Mouse (Mus musculus): ENCODE results near the gene Paqr8. TPM values are rescaled to one million over a fixed set of nuclear protein-coding genes. Genes with fewer than 3 reads are reported as not detected.

Gene Paqr8
- 0.20 and 1.4 TPM in 2 replicates for polyA plus RNA-seq (2012; ENCODE audit: insufficient read depth, low replicate concordance)

GRCm38 (mm10) chr1:20890404-20890921, at the start of gene Paqr8:
Gene Paqr8, plus strand, starts transcription at chr1:20890606.
- H3K9me3 ChIP-seq, result no peaks in the 10 kb centered on the region
- no peak for TF ChIP-seq FLI1 (IDR thresholded peaks at IDR 0.05; ENCODE audit: low read length)
- TF ChIP-seq GATA1 (IDR thresholded peaks at IDR 0.05; ENCODE audit: borderline replicate concordance, low read length), result no peak
- H3K27me3 ChIP-seq (replicated peaks), result peaks cover 10% of the 10 kb centered on the region
- no peaks in the 10 kb centered on the region for H3K36me3 ChIP-seq (replicated peaks; ENCODE audit: low read length)
- peaks cover 24% of the 10 kb centered on the region for H3K4me1 ChIP-seq
- H3K4me3 ChIP-seq (replicated peaks), result peak within 1 kb of the TSS; percentile 95

- H3K4me3 ChIP-seq (replicated peaks), result no peak overlapping the region
- H3K36me3 ChIP-seq (replicated peaks; ENCODE audit: low read length), result no peaks in the 10 kb centered on the region
- peaks cover 17% of the 10 kb centered on the region for H3K9me3 ChIP-seq
- H3K27me3 ChIP-seq (replicated peaks), result peaks cover 5% of the 10 kb centered on the region
- TF ChIP-seq GATA1 (IDR thresholded peaks at IDR 0.05; ENCODE audit: borderline replicate concordance, low read length) (no peak), FLI1 (IDR thresholded peaks at IDR 0.05; ENCODE audit: low read length) (no peak)
- H3K4me1 ChIP-seq, result no peaks in the 10 kb centered on the region
These were observed 33.2 kb upstream of the Paqr8 start for GRCm38 (mm10) chr1:20856924-20857902.

GRCm38 (mm10) chr1:20860775-20861174, 29.6 kb upstream of the Paqr8 start:
- Histone ChIP-seq H3K4me1 (no peaks in the 10 kb centered on the region), H3K4me3 (replicated peaks) (no peak overlapping the region), H3K36me3 (replicated peaks; ENCODE audit: low read length) (no peaks in the 10 kb centered on the region), H3K27me3 (replicated peaks) (peaks cover 5% of the 10 kb centered on the region), H3K9me3 (0 out of 2 replicates have a peak, but pooled peaks cover 3% of the 10 kb centered on the region)
- TF ChIP-seq GATA1 (IDR thresholded peaks at IDR 0.05; ENCODE audit: borderline replicate concordance, low read length) (no peak), FLI1 (IDR thresholded peaks at IDR 0.05; ENCODE audit: low read length) (no peak)

GRCm38 (mm10) chr1:20861865-20862264, 28.5 kb upstream of the Paqr8 start:
- H3K36me3 ChIP-seq (replicated peaks; ENCODE audit: low read length), result no peaks in the 10 kb centered on the region
- H3K9me3 ChIP-seq, result no peaks in the 10 kb centered on the region
- peaks cover 5% of the 10 kb centered on the region for H3K27me3 ChIP-seq (replicated peaks)
- TF ChIP-seq GATA1 (IDR thresholded peaks at IDR 0.05; ENCODE audit: borderline replicate concordance, low read length) (no peak), FLI1 (IDR thresholded peaks at IDR 0.05; ENCODE audit: low read length) (no peak)
- H3K4me3 ChIP-seq (replicated peaks), result no peak overlapping the region
- no peaks in the 10 kb centered on the region; the same call in 1 of the 2 replicates for H3K4me1 ChIP-seq

GRCm38 (mm10) chr1:20863452-20864172, 26.8 kb upstream of the Paqr8 start:
- Histone ChIP-seq H3K4me1 (no peaks in the 10 kb centered on the region; the same call in 1 of the 2 replicates), H3K27me3 (replicated peaks) (peaks cover 5% of the 10 kb centered on the region), H3K4me3 (replicated peaks) (no peak overlapping the region), H3K36me3 (replicated peaks; ENCODE audit: low read length) (no peaks in the 10 kb centered on the region), H3K9me3 (no peaks in the 10 kb centered on the region)
- no peak for TF ChIP-seq GATA1 (IDR thresholded peaks at IDR 0.05; ENCODE audit: borderline replicate concordance, low read length)
- no peak for TF ChIP-seq FLI1 (IDR thresholded peaks at IDR 0.05; ENCODE audit: low read length)

GRCm38 (mm10) chr1:20867241-20867902, 23.0 kb upstream of the Paqr8 start:
- peaks cover 12% of the 10 kb centered on the region for H3K4me1 ChIP-seq
- no peak overlapping the region for H3K4me3 ChIP-seq (replicated peaks)
- H3K36me3 ChIP-seq (replicated peaks; ENCODE audit: low read length), result no peaks in the 10 kb centered on the region
- TF ChIP-seq GATA1 (IDR thresholded peaks at IDR 0.05; ENCODE audit: borderline replicate concordance, low read length) (no peak), FLI1 (IDR thresholded peaks at IDR 0.05; ENCODE audit: low read length) (no peak)
- no peaks in the 10 kb centered on the region for H3K9me3 ChIP-seq
- H3K27me3 ChIP-seq (replicated peaks), result no peaks in the 10 kb centered on the region

GRCm38 (mm10) chr1:20868036-20868435, 22.4 kb upstream of the Paqr8 start:
- Histone ChIP-seq H3K36me3 (replicated peaks; ENCODE audit: low read length) (no peaks in the 10 kb centered on the region), H3K9me3 (no peaks in the 10 kb centered on the region), H3K4me3 (replicated peaks) (no peak overlapping the region), H3K27me3 (replicated peaks) (no peaks in the 10 kb centered on the region), H3K4me1 (peaks cover 16% of the 10 kb centered on the region)
- TF ChIP-seq FLI1 (IDR thresholded peaks at IDR 0.05; ENCODE audit: low read length), result no peak
- TF ChIP-seq GATA1 (IDR thresholded peaks at IDR 0.05; ENCODE audit: borderline replicate concordance, low read length), result no peak

- Histone ChIP-seq H3K4me1 (peaks cover 21% of the 10 kb centered on the region), H3K9me3 (no peaks in the 10 kb centered on the region), H3K27me3 (replicated peaks) (no peaks in the 10 kb centered on the region), H3K36me3 (replicated peaks; ENCODE audit: low read length) (no peaks in the 10 kb centered on the region), H3K4me3 (replicated peaks) (no peak overlapping the region)
- TF ChIP-seq FLI1 (IDR thresholded peaks at IDR 0.05; ENCODE audit: low read length) (no peak), GATA1 (IDR thresholded peaks at IDR 0.05; ENCODE audit: borderline replicate concordance, low read length) (no peak)
These were observed 19.5 kb upstream of the Paqr8 start for GRCm38 (mm10) chr1:20870887-20871286.

- no peaks in the 10 kb centered on the region for H3K9me3 ChIP-seq
- no peaks in the 10 kb centered on the region for H3K36me3 ChIP-seq (replicated peaks; ENCODE audit: low read length)
- TF ChIP-seq GATA1 (IDR thresholded peaks at IDR 0.05; ENCODE audit: borderline replicate concordance, low read length) (no peak), FLI1 (IDR thresholded peaks at IDR 0.05; ENCODE audit: low read length) (no peak)
- H3K27me3 ChIP-seq (replicated peaks), result no peaks in the 10 kb centered on the region
- peaks cover 21% of the 10 kb centered on the region for H3K4me1 ChIP-seq
- no peak overlapping the region for H3K4me3 ChIP-seq (replicated peaks)
These were observed 17.9 kb upstream of the Paqr8 start for GRCm38 (mm10) chr1:20872496-20872895.
